Mouse (Mus musculus) right cerebral cortex, postnatal 4 days (tissue): ENCODE data around the gene Dync2li1.

Experiments used
- DNase-seq: peaks from one replicate; pipeline ENCODE4 v3.0.0-alpha.2; 2022

Gene Dync2li1

DNA sequence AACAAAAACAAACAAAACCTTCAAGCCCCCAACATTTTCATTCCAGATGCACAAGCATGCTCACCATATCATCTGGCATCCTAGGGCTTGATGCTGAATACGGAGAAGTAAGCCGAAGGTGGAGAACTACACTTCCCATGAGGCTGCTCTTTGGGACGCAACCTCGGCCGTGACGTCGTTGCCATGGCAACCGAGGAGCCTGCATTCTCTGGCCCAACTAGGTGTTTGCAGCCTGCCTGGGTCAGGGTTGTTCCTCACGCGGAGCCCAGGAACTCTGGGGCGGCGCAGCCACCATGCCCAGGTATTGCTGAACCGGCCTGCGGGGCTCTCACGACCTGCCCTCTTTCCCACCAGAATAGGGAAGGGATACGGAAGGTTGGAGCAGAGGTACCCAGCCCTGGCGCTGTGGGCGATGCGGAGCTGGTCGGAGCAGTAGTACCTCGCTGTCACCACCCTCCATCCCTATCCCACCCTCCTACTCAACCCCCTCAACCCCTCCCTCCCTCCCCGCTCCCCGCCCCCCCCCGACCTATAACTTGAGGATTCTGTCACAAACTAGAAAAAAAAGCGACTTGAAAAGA is at the start of gene Dync2li1:
Gene Dync2li1, plus strand, starts transcription at position 221 of the 581 bp plus-strand sequence.
- DNase-seq: peak; percentile 91

DNA sequence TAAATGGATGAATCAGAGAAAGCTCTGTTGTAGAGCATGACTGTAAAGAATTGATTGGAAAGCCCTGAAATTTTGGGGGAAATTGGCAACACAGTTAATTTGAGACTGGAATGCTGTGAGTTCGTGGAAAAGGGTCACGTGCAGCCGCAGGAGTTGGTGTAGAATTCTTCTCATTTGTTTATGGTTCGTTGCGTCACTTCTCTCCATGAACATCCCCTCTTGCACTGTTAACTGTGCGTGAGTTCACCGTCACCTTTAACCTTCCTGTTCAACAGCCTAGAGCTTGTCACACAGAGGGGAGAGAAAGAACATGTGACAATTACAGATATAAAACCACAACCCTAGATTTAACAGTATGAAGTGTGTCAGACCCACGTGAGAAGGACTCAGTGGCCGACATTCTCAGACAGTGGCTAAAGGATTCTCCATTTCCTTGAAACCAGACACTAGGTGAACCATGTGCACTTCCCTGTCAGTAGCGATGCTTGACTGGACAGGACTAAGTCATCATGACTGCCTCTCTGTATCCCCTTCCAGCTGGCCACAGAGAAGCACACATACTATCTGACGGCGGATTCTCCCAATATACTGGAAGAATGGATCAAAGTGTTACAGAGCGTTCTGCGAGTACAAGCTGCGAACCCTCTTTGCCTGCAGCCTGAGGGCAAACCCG is 49.5 kb upstream of the Dync2li1 start:
- DNase-seq: no peak

DNA sequence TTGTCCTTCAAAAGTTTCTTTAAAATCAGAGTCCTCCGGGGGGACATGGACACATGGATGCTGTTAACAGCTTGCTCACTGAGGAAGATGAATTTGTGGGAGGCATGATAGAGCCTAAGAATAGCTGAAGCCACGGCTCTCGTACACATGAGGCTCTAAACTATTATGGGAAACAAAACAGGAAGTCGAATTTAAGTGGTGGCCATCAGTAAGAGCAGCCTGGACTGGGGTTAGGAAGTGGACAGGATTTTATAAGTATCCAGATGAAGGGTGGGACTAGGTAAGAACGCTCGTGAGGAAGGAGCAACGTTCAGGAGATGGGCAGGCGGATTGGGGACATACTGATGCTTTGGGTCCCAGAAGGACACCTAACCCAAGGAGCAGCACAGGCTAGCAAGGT is 47.0 kb upstream of the Dync2li1 start:
- no peak for DNase-seq

DNA sequence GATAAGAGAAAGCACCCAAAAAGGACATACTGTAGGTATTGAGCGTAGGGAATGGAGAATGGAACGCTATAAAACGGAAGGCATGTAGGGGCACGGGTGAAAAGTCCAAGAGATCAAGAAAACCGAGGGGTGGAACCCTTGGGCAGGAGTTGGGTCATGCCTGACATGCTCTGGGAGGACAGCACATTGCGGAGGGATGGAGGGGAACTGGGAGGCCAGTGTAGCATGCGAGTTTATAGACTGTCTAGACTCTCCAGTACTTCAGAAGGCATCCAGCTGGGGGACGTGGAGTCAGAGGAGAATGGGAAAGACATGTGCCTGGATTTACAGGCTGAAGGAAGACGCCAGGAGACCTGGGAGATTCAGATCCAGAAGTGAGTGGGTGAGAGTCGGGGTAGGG is 46.5 kb upstream of the Dync2li1 start:
- no peak for DNase-seq

DNA sequence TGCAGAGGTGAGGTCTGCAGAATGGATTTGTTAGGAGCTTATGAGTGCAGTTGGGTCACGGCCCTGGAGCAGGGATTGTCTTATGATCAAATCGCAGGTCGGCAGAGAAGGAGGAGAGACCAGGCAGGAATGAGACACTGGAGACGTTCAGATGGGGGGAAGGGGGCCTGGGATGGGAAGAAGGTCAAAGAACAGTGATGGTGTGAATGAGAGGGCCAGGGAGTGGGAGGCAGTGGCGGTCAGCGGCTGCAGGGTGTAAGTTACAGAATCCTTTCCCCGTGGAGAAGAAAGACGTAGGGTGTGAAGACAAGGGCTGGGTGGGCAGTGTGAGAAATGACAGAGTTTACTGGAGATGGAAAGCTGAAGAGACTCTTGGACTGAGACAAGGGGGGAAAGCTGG is 45.5 kb upstream of the Dync2li1 start:
- no peak for DNase-seq

DNA sequence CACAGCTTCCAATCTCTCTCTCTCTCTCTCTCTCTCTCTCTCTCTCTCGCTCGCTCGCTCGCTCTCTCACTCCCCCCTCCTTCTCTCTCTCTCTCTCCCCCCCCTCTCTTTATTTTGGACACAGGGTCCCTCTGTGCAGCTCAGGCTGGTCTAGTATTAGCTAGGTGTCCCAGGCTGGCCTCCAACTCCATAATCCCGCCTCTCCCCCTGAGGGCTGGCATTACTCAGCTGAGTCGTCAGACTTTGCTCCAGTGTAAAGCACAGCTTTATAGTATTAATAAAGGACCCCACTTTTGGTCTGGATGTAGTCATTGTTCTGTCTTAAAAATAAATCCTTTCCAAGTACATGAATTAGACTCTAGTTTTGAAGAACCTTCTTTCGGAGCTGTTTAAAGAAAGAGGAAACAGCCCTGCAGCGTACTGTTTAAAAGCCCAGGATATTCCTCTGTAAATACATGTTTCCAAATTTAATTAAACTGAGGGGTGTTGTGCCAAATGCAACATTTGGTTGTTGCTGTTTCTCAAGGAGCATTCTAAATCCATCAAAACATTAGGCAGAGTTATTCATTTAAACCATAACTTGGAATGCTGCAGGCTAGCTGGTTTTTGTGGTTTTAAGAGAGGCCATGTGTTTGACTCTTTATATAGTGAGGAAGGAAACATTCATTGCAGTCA is 44.4 kb upstream of the Dync2li1 start:
- no peak for DNase-seq

DNA sequence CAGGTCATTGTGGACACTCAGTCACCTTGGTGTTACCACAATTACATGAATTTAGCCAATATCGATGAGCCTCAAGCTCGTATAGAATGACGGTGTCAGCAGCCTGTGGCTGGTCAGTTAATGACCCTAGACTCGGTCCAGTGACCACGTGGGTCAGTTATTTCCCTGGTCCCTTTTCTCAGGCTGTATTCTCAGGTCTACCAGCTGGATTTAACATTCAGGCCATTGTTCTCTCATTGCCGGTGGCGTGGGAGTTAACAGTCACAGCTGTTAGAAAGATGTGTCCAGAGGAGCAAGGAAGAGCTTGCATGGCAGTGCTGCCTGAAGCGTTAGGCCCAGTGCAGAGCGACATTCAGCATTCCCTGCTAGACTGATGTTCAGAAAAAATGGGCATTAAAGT is 42.2 kb upstream of the Dync2li1 start:
- DNase-seq: no peak

DNA sequence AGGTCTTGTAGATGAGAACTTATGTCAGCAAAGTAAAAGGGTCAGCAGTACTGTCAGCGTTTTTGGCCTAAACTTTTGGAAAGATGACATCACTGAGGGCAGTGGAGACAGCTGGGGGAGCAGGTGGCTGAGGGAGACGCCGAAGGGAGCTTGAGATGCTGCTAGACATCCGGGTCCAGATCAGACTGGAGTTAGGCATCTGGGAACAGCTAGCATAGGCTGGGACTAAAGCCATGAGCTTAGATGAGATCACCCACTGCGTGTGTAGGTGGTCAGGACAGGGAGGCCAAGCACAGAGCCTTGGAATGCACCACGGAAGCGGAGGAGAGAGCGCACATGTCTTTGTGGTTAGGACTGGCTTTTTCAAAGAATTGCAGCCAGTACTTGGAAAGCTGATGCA is 41.2 kb upstream of the Dync2li1 start:
- no peak for DNase-seq

DNA sequence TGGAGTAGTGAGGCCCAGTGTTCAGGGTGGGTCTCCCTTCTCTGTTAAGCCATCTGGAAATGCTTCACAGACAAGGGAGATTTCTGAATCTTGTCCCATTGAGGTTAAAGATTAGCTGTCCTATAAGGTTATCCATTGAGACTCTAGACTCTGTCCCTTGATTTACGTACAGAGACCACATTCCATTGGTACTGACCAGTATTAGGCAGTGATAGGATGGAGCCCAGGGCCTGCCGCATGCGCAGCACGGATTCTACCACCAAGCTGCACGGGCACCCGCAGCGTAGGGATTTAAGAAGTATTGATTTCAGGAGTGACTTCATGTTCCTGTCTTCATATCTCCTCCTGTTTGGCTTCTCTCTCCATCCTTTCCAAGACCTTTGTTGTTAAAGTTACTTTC is 36.2 kb upstream of the Dync2li1 start:
- no peak for DNase-seq

DNA sequence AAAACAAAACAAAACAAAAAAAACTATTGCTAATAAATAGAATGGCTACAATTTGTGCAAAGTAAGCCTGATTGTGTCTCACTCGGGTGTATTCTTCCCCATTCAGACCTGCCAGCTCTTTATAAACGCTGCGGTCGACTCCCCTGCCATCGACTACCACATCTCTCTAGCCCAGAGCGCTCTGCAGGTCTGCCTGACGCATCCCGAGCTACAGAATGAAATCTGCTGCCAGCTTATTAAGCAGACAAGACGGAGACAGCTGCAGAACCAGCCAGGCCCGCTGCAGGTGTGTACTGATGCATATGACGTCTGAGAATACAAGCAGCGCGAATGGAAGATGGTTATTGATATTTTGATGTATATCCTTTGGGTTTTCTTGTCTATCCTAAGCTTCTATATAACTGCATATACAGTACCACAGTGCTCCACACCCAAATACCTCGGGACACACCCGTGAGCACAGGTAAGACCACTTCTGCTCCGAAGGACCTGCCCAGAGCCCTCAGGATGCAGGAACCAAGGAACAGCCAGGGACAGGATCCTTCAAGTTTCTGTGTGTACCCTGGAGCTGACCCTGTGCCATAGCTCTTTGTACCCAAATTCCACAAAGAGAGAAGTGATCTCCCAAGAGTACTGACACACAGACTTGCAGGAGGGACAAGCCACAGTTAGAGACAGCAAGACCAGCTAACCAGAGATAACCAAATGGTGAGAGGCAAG is 34.7 kb upstream of the Dync2li1 start:
- DNase-seq: no peak

DNA sequence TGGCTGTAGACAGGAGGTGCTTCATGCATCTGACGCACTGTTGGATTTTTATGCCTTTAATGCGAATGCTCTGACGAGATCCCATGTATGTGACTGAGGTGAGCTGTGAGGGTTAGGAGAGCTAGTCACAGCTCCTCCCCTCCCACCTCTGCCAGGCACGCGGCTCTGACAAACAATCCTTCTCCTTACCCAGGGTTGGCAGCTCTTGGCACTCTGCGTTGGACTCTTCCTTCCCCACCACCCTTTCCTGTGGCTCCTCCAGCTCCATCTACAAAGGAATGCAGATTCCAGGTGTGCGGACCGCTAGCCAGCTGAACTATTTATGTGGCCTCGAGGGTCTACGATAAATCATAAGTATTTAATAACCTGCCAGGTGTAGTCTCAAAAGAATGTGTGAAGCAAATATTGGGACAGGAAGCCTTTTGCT is 30.3 kb upstream of the Dync2li1 start:
- DNase-seq: no peak

DNA sequence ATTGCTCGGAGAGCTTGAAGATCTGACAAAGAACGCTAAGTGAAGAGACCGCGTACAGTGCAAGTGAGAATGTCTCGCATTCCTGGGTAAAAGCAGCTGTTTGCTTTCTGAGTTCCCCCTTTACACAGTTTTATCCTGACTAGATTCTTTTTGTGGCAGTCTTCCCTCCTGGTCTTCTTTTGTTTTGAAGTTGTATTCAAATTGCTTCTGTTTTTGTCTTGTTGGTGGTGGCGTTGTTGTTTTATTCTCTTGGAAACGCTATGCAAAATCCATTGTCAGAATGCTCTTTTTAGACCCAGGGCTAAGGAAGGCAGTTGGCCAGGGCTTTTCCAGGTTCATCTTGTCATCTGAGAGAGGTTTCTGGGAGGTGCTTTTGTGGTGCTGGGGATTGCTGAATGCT is 29.8 kb upstream of the Dync2li1 start:
- no peak for DNase-seq

DNA sequence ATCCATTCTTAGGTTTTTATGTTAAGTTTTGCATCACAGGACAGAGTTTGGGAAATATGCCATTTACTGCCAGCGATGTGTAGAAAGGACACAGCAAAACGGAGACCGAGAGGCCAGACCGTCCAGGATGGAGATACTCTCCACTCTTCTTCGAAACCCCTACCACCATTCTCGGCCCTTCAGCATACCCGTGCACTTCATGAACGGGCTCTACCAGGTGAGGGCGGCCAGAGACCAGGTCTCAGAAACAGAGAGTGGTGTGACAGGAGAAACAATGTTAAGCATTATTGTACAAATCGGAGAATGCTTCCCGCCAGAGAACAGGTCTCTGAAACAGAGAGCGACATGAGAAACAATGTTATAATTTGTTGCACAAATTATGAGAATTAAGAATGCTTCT is 28.4 kb upstream of the Dync2li1 start:
- no peak for DNase-seq

DNA sequence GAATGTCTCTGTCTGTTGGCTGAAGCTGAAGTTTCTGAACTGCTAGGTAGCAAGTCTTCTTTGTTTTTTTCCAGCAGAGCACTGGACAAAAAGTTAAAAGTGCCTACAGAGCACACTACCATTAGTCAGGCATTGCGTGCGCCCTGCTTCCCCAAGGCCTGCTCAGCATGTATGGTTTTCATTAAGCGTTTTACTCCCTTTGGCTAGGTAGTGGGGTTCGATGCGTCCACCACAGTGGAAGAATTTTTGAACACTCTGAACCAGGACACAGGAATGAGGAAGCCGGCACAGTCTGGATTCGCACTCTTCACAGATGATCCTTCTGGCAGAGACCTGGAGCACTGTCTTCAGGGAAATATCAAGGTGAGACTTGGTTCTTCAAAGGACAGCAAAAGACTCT is 27.4 kb upstream of the Dync2li1 start:
- no peak for DNase-seq

DNA sequence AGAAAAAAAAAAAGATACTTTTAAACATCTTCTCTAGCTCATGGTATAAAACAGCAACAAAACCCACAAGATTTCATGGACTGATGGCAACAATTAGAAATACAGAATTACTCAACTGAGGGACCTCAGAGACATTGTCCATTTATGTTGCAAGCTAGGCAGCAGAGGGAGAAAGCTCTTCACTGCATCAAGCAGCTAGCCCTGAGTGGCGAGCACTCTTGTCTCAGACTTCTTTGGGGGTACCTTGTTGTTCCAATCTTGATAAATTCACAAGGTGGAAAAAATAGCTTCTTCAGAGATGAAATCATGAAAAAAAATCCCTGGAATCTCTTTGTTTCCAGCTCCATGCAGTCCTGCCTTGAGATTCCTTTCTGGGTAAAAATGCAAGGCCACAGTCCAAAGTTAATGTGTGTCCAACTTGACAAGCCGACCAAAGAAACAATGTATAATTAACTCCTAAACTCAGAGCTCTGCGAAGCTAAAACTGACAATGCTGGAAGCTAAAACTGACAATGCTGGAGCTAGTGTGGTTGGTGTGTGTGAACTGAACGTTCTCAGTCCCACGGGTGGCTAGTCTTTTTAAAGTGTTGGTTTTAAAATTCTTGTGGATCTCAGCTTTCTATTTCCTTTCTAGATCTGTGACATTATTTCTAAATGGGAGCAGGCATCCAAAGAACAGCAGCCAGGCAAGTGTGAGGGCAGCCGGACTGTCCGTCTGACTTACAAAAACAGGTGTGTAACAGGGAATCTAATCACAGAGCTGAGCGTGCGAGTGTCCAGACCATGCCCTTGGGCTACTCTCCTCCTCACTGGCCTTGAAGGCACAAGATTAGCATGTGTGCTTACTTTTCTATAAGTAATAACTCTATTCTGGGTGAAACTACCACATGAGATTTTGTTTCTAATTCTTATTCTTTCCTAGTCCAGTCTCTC is 26.0 kb upstream of the Dync2li1 start:
- DNase-seq: no peak

DNA sequence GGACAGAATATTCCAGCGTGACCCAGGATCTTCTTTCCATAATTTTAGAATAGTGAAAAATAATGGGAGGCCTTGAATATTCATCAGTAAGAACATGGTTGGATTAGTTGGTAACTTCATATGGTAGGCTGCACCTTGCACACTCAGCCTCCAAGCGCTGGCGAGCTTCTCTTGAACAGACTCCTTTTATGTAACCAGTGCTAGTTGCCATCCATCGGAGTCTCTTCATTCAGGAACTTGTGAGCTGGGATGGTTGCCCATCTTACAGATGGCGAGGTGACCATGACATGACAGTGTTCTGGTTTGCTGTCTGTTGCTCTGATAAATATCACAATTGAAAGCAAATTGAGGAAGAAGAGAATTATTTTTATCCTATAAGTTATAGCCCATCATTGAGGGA is 24.5 kb upstream of the Dync2li1 start:
- no peak for DNase-seq

DNA sequence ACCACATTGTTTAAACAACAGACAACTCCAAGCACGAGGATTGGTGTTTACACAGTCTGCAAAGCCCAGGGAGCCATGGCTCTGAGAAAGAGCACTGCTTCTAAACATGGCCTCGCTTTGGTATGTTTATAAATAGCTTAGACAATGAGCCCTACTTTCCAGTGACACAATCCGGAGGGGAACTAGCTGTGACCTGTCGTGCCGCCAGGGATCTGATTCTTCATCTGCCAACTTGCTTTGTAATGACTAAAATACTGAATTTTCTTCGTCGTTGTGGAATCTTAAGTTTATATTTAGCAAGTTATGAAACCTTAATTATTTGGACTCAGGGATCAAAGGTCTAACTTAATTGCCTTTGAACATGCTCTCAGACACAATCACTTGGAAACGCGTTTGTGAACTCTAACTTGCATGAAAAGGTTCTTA is 23.1 kb upstream of the Dync2li1 start:
- DNase-seq: no peak

DNA sequence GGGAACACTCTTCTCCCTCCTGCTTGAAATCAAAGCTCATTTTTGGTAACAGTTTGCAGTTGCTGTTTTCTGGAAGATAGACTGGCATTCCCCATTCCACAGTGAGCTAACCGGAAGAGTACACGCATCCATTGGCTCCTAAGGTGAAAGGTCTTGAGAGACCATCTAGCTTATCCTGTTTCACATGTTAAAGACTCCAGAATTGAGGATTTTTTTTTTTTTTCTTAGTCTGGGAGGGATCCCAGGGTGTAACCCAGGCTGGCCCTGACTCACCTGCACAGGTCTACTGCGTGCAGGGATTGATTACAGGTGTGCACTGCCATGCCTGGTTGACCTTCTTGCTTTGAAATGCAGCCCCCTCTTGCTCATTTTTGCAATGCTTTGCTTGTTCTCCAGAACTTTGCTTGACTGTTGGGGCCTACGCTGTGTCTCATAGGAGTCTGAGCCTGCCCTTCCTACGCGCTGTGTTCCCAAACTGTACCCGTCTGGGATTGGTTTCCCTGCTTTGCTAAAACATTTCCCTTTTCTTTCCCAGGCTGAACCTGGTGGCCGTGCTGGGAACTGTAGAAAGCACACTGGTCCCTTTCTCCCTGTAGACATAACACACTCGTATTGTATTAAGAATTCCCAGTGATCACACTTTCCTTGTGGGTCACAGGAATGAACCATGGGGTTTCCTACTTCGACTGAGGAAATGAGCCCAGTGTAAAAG is 22.4 kb upstream of the Dync2li1 start:
- no peak for DNase-seq

DNA sequence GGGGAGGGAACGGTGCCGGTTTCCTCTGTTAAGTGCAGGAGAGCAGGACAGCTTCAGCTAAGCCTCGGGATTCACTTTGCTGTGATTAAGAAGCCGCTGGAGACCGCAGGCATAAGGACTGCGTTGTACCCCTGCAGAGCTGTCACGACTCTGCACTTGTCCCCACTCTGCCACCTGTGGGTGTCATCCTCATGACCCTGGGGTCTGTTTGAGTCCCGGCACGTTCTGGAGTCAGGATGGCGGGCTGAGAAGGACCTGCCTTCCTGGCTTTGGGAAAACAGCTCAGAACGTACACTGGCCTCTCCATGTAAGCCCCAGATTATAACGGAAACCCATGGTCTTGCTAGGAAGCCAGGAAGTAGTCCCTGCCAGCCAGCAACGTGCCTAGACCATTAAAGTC is 19.3 kb upstream of the Dync2li1 start:
- no peak for DNase-seq

DNA sequence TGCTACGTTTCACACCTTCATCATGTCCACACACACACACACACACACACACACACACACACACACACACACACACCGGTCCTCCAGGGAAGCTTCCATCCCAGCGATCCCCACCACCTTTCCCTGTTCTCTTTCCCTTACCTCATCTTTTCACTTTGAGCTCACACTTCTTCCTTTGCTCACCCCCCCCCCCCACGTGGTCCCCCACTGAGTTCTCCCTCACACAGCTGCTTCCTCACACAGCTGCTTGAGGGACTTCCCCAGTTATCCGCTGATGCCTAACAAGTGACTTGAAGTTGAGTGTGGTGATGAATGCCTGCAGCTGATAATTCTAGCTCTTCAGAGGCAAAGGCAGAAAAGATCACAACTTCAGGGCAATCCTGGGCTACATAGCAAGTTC is 18.7 kb upstream of the Dync2li1 start:
- DNase-seq: no peak

DNA sequence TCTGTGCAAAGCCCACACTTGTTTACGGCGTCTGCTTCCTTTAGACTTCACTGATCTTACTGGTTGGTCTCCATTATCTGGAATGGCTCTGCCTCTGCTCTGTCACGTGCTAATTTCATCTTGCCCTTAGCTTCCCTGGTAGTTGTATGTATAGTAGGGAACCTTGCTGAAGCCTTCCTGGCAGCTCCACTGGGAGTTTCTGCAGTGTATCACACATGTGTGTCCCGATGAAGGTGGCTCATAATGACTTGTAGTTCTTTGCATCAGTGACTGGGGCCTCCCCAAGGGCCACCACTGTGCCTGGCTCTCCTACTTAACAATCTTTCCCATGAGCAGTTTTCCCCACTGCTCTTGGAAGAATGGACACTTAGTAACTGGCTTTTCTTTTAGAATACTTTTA is 17.7 kb upstream of the Dync2li1 start:
- DNase-seq: no peak

DNA sequence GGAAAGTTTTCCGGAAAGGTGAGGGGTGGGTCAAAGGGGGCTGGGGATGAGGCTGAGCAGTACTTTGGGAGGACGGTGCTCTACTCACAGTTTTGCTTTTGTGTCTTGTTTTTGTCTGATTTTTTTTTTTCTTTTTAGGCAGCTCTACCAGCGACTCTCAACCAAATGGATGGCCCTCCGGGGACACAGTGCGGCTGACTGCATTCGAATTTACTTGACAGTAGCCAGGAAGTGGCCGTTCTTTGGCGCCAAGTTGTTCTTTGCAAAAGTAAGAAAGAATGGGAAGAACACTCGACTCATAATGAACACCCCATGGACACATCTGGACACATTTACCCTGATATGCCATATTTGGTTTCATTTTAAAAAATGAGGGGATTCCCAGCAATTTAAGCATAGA is 14.8 kb upstream of the Dync2li1 start:
- DNase-seq: no peak
